Mouse (Mus musculus): Measurements from ENCODE around the gene Nup188.

- TF ChIP-seq CTCF (conservative IDR thresholded peaks at IDR 0.05; ENCODE audit: low read length) (no peak), NANOG (IDR thresholded peaks at IDR 0.05; ENCODE audit: borderline replicate concordance, low read length) (no peak), POU5F1 (IDR thresholded peaks at IDR 0.05; ENCODE audit: borderline replicate concordance, low read length) (no peak)
Measured at GRCm38 (mm10) chr2:30267466-30267865, 18.7 kb upstream of the Nup188 start.

Data from E14TG2a.4 (cell line).